Comparison of ENCODE assay signal across 8 mouse cellular contexts in the genomic region with DNA sequence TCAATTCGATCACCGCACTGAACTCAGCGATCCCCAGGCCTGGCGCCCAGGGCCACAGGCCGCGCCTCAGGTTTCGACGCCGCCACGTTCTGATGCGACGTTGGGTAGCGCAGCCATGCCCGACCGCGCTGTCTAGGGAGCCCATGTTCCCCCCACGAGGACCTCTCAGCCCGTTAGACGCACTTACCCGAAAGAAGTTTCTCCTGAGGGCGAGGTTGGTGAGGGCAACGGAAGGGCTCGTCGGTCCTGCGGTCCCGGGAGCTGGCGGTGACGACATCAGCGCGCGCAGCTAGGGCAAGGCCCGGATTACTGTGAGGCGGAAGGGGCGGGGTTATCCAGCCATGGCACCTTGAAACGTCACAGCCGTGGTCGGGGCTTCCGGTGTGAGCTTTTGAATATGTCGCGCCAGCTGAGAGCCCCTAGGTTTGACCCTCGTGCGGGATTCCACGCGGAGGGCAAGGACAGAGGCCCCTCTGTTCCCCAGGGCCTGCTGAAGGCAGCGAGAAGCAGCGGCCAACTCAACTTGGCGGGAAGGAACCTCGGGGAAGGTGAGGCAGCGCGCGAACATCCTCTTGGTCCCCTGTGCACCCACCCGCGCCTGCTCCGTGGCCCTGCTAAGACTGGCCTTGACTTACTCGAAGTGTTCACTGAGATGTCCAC. TPM values are rescaled to one million over a fixed set of nuclear protein-coding genes. Genes with fewer than 3 reads are reported as not detected.
DNase-seq lines count a peak whose midpoint lies in the region; ATAC-seq and TF ChIP-seq lines count a peak whose summit lies in the region.

A gene (minus strand): TSS at position 311 of the 660 bp plus-strand sequence.
A gene (plus strand): TSS at position 334 of the 660 bp plus-strand sequence.

- no peak for TF ChIP-seq CTCF in Patski (IDR thresholded peaks at IDR 0.05)

- H3K4me1 ChIP-seq in hindbrain, embryonic 14.5 days (replicated peaks; ENCODE audit: control insufficient read depth, insufficient read depth, low read length) = peaks cover 25% of the 10 kb centered on the region

- in situ Hi-C loops in Patski (cut with MboI; ENCODE audit: low pct_unique_long_range_greater_than_20kb) = no loop called here

- H3K4me2 ChIP-seq in hindbrain, embryonic 14.5 days (replicated peaks) = peak within 1 kb of the TSS; percentile 85

- under 1% methylated on average over 55 of the region's 55 CpGs for WGBS in hindbrain, embryonic 14.5 days

- CTCF ChIA-PET in Patski (lab: Charles Lee) = interaction anchor here (0.7 to 1.5 kb wide), 7 partner anchors 11 to 90 kb away, joined by 3 to 6 read pairs (median 4); a partner anchor contains a TSS

- DNase-seq in Patski (ENCODE audit: low read depth, low spot score) = peak; percentile 87
- DNase-seq in cerebellum, postnatal 14 days = peak; percentile 96 to 97
- peak; percentile 89 to 93 for DNase-seq in frontal cortex, postnatal 14 days (ENCODE audit: low spot score in 2 of 2)
- DNase-seq in hindbrain, embryonic 14.5 days (ENCODE audit: low spot score) = peak; percentile 97
- peak; percentile 94 to 95 for DNase-seq in layer of hippocampus, postnatal 36 days
- peak; percentile 97 for DNase-seq in lung, postnatal 36 days
- DNase-seq in retina, postnatal 1 day = peak; percentile 97
- peak; percentile 89 to 90 for DNase-seq in urinary bladder, adult 18-20 months (ENCODE audit: low spot score in 2 of 2)

- peak within 1 kb of the TSS; percentile 90 for H3K9ac ChIP-seq in hindbrain, embryonic 14.5 days

- ATAC-seq in Patski = peak; percentile 91
- ATAC-seq in hindbrain, embryonic 14.5 days (ENCODE audit: low FRiP score) = peak; percentile 96

- POLR2A ChIA-PET in Patski (lab: Charles Lee) = interaction anchor here (0.6 to 1.8 kb wide), 4 partner anchors 22 to 90 kb away, joined by 3 to 4 read pairs (median 4); a partner anchor contains a TSS

- H3K9me3 ChIP-seq in hindbrain, embryonic 14.5 days (ENCODE audit: control insufficient read depth, low read length) = no peaks in the 10 kb centered on the region

- H3K4me3 ChIP-seq in hindbrain, embryonic 14.5 days (replicated peaks; ENCODE audit: low read length) = peak within 1 kb of the TSS; percentile 91

- no peaks in the 10 kb centered on the region for H3K27me3 ChIP-seq in Patski
- H3K27me3 ChIP-seq in hindbrain, embryonic 14.5 days (ENCODE audit: control insufficient read depth, insufficient read depth, low read length) = no peaks in the 10 kb centered on the region

- H3K27ac ChIP-seq in hindbrain, embryonic 14.5 days = peak within 1 kb of the TSS; percentile 81

- H3K36me3 ChIP-seq in hindbrain, embryonic 14.5 days (replicated peaks; ENCODE audit: control insufficient read depth, insufficient read depth) = no peaks in the 10 kb centered on the region; the same call in 1 of the 2 replicates

RNA-seq across cellular contexts. Expression of the first gene that starts in this region (rescaled TPM):
- polyA plus RNA-seq in Patski (2021) = 305 TPM
- 226 and 246 TPM in 2 replicates for polyA plus RNA-seq in hindbrain, embryonic 14.5 days (2014; fragmentation: Nextera tagmentation; extraction: Ambion mirVana)
- total RNA-seq in layer of hippocampus, postnatal 36 days (2021) = 100 to 1,000 TPM; 160 to 196 TPM

RNA-seq across cellular contexts. Expression of the second gene that starts in this region (rescaled TPM):
- polyA plus RNA-seq in Patski (2021) = 48.1 TPM
- 51.9 and 55.8 TPM in 2 replicates for polyA plus RNA-seq in hindbrain, embryonic 14.5 days (2014; fragmentation: Nextera tagmentation; extraction: Ambion mirVana)
- total RNA-seq in layer of hippocampus, postnatal 36 days (2021) = 10 to 100 TPM; 25.1 to 29.8 TPM

Comparison
In these comparisons a context has a peak if more than half of its experiments do, and no peak if none do; other contexts are left out.
1. Peak in every context shown above with its lines: DNase-seq, ATAC-seq, H3K4me3 ChIP-seq and H3K27ac ChIP-seq.